Mouse (Mus musculus) right cerebral cortex, postnatal 25 days (tissue): ENCODE results near the gene Nln.

Experiments
- DNase-seq: peaks from one replicate; pipeline ENCODE4 v3.0.0; 2022

Gene Nln

GRCm38 (mm10) chr13:104012214-104012833, 97.1 kb downstream of the Nln start:
- DNase-seq = no peak

- no peak for DNase-seq
These were observed 98.1 kb downstream of the Nln start for GRCm38 (mm10) chr13:104011289-104011688.

- DNase-seq = no peak
These were observed 104.1 kb downstream of the Nln start for GRCm38 (mm10) chr13:104005231-104005845.

- no peak for DNase-seq
These were observed 115.3 kb downstream of the Nln start for GRCm38 (mm10) chr13:103994085-103994455.

- no peak for DNase-seq
These were observed 116.0 kb downstream of the Nln start for GRCm38 (mm10) chr13:103993142-103994084.

GRCm38 (mm10) chr13:103986660-103987059, 122.8 kb downstream of the Nln start:
- DNase-seq = no peak

- DNase-seq = no peak
These were observed 123.7 kb downstream of the Nln start for GRCm38 (mm10) chr13:103985510-103986278.

GRCm38 (mm10) chr13:103982376-103982775, 127.0 kb downstream of the Nln start:
- DNase-seq = no peak

GRCm38 (mm10) chr13:103980414-103980813, 129.0 kb downstream of the Nln start:
- DNase-seq = no peak

GRCm38 (mm10) chr13:103978286-103978866, 131.0 kb downstream of the Nln start:
- DNase-seq = no peak

- no peak for DNase-seq
These were observed 131.6 kb downstream of the Nln start for GRCm38 (mm10) chr13:103977844-103978243.

GRCm38 (mm10) chr13:103976181-103976724, 133.2 kb downstream of the Nln start:
- DNase-seq = no peak

GRCm38 (mm10) chr13:103975101-103975500, 134.3 kb downstream of the Nln start:
- no peak for DNase-seq

- DNase-seq = no peak
These were observed 135.4 kb downstream of the Nln start for GRCm38 (mm10) chr13:103973977-103974376.
